16 mouse cellular contexts compared by ENCODE assay signal in the genomic region with DNA sequence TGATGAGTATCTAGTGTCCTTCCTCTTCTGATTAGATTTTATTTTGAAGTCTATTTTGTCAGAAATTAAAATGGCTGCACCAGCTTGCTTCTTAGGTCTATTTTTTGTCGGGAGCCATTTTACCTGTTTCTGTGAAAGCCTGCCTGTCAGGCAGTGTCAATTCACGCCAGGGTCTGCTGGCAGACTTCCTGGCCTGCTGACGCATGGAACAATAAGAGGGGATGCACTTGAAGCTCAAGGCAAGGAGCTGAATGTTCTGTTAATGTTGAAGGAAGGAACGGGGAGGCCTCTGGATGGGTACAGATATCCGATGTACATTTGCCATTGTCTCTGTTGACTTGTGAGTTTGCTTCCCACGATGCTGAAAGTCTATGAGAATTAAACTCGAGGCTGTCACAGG.
"Had no signal": no experiment of that assay in that cellular context is flagged by ENCODE, and none has a peak within 500 bp of the region (broad histone marks: within the 10 kb centered on the region; RNA-seq: fewer than 3 reads in every experiment).

No protein-coding gene starts in this region.

- H3K4me2 ChIP-seq: kidney, embryonic 15.5 days; limb, embryonic 12.5 days; limb, embryonic 15.5 days; liver, embryonic 11.5 days; lung, embryonic 14.5 days; midbrain, embryonic 12.5 days had no signal

- H3K9me3 ChIP-seq: kidney, embryonic 15.5 days; limb, embryonic 12.5 days; limb, embryonic 15.5 days; midbrain, embryonic 12.5 days had no signal

- H3K4me1 ChIP-seq: kidney, embryonic 15.5 days; limb, embryonic 12.5 days; limb, embryonic 15.5 days; midbrain, embryonic 12.5 days had no signal

- ATAC-seq: liver, postnatal 0 days; lung, postnatal 0 days had no signal

- H3K27ac ChIP-seq: kidney, embryonic 15.5 days; limb, embryonic 12.5 days; limb, embryonic 15.5 days; liver, embryonic 14.5 days; macrophage; midbrain, embryonic 12.5 days had no signal

- H3K36me3 ChIP-seq: kidney, embryonic 15.5 days; limb, embryonic 12.5 days; limb, embryonic 15.5 days; midbrain, embryonic 12.5 days had no signal

- DNase-seq: kidney, postnatal 10 days; kidney, postnatal 4 days; left cerebral cortex, postnatal 4 days; liver, postnatal 0 days; lung, embryonic 14.5 days; thymus, adult 18-20 months; thymus, postnatal 36 days had no signal

- H3K4me3 ChIP-seq: kidney, embryonic 15.5 days; limb, embryonic 12.5 days; limb, embryonic 15.5 days; midbrain, embryonic 12.5 days; myocyte had no signal

- H3K27me3 ChIP-seq: kidney, embryonic 15.5 days; limb, embryonic 12.5 days; limb, embryonic 15.5 days; midbrain, embryonic 12.5 days had no signal

- H3K9ac ChIP-seq: kidney, embryonic 15.5 days; limb, embryonic 12.5 days; limb, embryonic 15.5 days; liver, embryonic 14.5 days; liver, postnatal 0 days; lung, embryonic 14.5 days; midbrain, embryonic 12.5 days had no signal
